Mouse (Mus musculus) heart, embryonic 13.5 days (tissue): Measurements from ENCODE around the gene Gm17428. TPM values are rescaled to one million over a fixed set of nuclear protein-coding genes. Genes with fewer than 3 reads are reported as not detected.

Experiments used
- ATAC-seq: fragments of 200-750 bp; cut with Nextera tagmentation; 2 replicates; pipeline ENCODE4 v1.8.0; 2017; ENCODE audit warnings: moderate TSS enrichment; ENCODE audit not compliant: insufficient number of reproducible peaks, low FRiP score, low TSS enrichment; ENCODE audit errors: extremely low read depth
- H3K27ac ChIP-seq: fragments of 300-500 bp; sonication (generic); replicated peaks from 2 replicates; pipeline ENCODE4 v1.5.1; 2015; ENCODE audit warnings: moderate library complexity, mild to moderate bottlenecking, inconsistent platforms
- H3K27me3 ChIP-seq: fragments of 300-500 bp; sonication (generic); replicated peaks from 2 replicates; pipeline ENCODE4 v1.6.1; 2015; ENCODE audit warnings: mild to moderate bottlenecking, inconsistent platforms
- H3K36me3 ChIP-seq: fragments of 300-500 bp; sonication (generic); 2 replicates; pipeline ENCODE4 v1.6.1; 2015; ENCODE audit warnings: mild to moderate bottlenecking, inconsistent platforms
- H3K4me1 ChIP-seq: fragments of 300-500 bp; sonication (generic); 2 replicates; pipeline ENCODE4 v1.6.1; 2015; ENCODE audit warnings: inconsistent platforms
- H3K4me2 ChIP-seq: fragments of 300-500 bp; sonication (generic); 2 replicates; pipeline ENCODE4 v1.6.1; 2015; ENCODE audit warnings: inconsistent platforms, mild to moderate bottlenecking, moderate library complexity
- H3K4me3 ChIP-seq: fragments of 300-500 bp; sonication (generic); 2 replicates; pipeline ENCODE4 v1.5.1; 2015; ENCODE audit warnings: moderate library complexity, mild to moderate bottlenecking, inconsistent platforms
- H3K9ac ChIP-seq: fragments of 300-500 bp; sonication (generic); 2 replicates; pipeline ENCODE4 v1.6.1; 2015; ENCODE audit warnings: inconsistent platforms, mild to moderate bottlenecking, moderate library complexity
- H3K9me3 ChIP-seq: fragments of 300-500 bp; sonication (generic); 2 replicates; pipeline ENCODE4 v1.6.1; 2016; ENCODE audit warnings: inconsistent platforms
- WGBS: fragments of 180-500 bp; shearing (Covaris S2); methylation state at CpG from one replicate; pipeline ENCODE4 v1.1.7; 2015; ENCODE audit warnings: mixed read lengths; 5-methylcytosine and 5-hydroxymethylcytosine counted together
- microRNA counts: library from miRNA; unstranded; fragments of <30 nt; microRNA quantifications from one replicate; lab custom pipeline; 2016
- microRNA-seq: library from miRNA; unstranded; fragments of <30 nt; microRNA quantifications from one replicate; pipeline ENCODE4, GENCODE M21; 2016
- polyA plus RNA-seq: library from polyadenylated mRNA; unstranded; fragments of >200 nt; fragmentation: Nextera tagmentation; extraction: Ambion mirVana; gene quantifications from 2 replicates; pipeline ENCODE4 v1.2.1, GENCODE M21; 2015

The Gm17428 gene
- polyA plus RNA-seq, 1 experiment from 2014 or later, result not detected

DNA sequence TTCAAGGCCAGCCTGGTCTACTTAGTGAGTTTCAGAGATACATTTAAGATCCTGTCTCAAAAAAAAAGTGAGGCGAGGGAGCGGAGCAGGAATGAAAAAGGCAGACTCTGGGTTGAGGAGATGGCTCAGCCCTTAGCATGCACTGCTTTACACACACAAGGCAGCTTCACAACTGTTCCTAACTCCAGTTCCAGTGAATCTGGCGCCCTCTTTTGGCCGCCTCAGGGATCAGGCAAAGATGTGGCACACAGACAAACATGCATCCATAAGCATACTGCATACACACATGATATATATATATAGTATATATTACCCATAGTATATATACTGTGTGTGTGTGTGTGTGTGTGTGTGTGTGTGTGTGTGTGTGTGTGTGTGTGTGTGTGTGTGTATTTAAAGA, 34.4 kb downstream of the Gm17428 start:
- no peak overlapping the region for H3K4me2 ChIP-seq
- WGBS, result 63% methylated on average over 4 of the region's 4 CpGs
- H3K36me3 ChIP-seq, result no peaks in the 10 kb centered on the region
- H3K9me3 ChIP-seq, result peaks cover 4% of the 10 kb centered on the region; the same call in 1 of the 2 replicates
- peaks cover 40% of the 10 kb centered on the region for H3K4me1 ChIP-seq
- no peak overlapping the region for H3K4me3 ChIP-seq
- H3K27ac ChIP-seq, result no peak overlapping the region
- no peak overlapping the region for H3K9ac ChIP-seq
- H3K27me3 ChIP-seq, result 0 out of 2 replicates have a peak, but pooled peaks cover 8% of the 10 kb centered on the region
- ATAC-seq, result no peak

DNA sequence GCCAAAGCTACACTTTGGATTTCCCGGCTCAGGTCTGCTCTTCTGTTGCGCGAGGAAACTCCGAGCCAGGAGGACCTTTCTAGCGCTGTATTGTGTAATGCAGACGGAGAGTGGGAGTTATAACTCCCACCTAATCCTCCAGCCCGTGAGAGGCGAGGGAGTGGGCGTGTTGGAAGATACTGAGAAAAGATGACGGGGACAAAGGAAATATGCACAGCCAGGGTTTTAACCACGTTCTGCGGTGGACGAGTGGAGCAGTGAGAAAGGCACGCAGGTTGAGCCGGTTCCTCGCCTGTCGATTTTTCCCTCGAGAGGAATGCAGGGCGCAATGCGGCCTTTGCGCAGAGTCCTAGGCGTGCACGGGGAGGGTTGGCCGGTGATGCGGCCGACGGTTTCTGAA, 37.9 kb downstream of the Gm17428 start:
- Histone ChIP-seq H3K4me2 (peak overlapping the region; percentile 81), H3K36me3 (peaks cover 26% of the 10 kb centered on the region), H3K4me1 (peaks cover 19% of the 10 kb centered on the region), H3K9me3 (peaks cover 4% of the 10 kb centered on the region; the same call in 1 of the 2 replicates), H3K4me3 (peak overlapping the region; percentile 78), H3K27me3 (no peaks in the 10 kb centered on the region), H3K27ac (peak overlapping the region; percentile 98), H3K9ac (peak overlapping the region; percentile 86)
- 0% methylated on average over 27 of the region's 27 CpGs for WGBS
- no peak; the same call in 1 of the 2 replicates for ATAC-seq

DNA sequence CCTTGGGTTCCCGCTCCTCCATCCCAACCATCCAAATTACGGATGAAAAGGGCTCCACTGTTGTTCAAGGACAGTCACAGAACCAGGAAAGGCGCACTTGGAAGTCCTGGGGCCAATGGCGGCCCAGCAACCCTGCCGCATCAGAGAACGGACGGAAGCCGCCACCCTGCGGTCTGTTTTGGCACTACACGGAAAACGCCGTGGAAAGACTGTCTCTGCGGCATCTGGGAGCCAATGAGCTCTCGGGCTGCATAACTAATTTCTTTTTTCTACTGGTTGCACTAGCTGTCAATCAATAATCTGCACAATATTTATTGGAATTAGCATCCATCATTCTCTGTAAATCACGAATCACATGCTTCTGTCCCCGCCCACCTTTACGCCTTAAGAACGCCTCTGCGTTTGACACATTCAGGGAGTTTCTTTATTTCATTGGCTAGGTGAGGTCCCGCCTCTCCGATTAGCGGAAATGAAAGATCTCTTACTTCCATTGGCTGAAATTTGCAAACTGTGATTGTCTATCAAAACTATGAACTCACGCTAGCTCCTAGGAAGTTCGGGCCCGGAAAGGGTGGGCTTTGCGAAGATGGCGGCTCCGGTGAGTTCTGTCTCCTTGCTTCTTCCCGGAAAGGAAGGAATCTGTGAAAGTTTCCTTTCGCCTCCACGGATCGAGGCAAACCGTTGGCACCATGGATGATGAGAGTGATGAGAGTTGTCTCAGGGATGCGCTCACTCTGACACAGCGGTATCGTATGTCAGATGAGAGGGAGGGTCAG, 38.4 kb downstream of the Gm17428 start, which contains the start of gene Ngdn:
Gene Ngdn (plus strand): TSS at position 464 of the 776 bp plus-strand sequence.
- Histone ChIP-seq H3K27ac (peak within 1 kb of the TSS; percentile 98), H3K4me2 (peak within 1 kb of the TSS; percentile 81), H3K4me3 (peak within 1 kb of the TSS; percentile 78), H3K27me3 (no peaks in the 10 kb centered on the region), H3K4me1 (peaks cover 13% of the 10 kb centered on the region), H3K9ac (peak within 1 kb of the TSS; percentile 89), H3K36me3 (peaks cover 28% of the 10 kb centered on the region), H3K9me3 (peaks cover 4% of the 10 kb centered on the region; the same call in 1 of the 2 replicates)
- peak; percentile 93 for ATAC-seq
- WGBS, result under 1% methylated on average over 36 of the region's 36 CpGs

DNA sequence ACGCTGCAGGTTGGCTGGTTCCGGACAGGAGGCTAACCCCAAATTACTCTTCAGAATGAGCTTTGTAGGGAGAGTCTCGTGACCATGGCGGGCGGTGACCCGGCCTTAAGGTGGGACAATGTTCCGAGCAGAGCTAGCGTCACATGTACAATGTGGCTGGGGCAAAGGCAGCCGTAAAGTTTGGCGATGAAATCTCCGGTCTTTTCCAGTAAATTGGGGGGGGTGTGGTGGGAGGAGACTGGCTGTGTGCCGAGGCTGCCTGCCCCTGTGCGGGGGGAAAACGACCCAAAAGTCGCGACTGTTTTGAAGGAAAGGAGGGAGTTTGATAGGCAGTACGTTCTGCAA, 39.0 kb downstream of the Gm17428 start:
- Histone ChIP-seq H3K36me3 (peaks cover 34% of the 10 kb centered on the region), H3K4me1 (peaks cover 12% of the 10 kb centered on the region), H3K27ac (peak overlapping the region; percentile 75), H3K4me2 (peak overlapping the region; percentile 78), H3K4me3 (peak overlapping the region; percentile 78), H3K9me3 (peaks cover 4% of the 10 kb centered on the region; the same call in 1 of the 2 replicates), H3K9ac (peak overlapping the region; percentile 89), H3K27me3 (no peaks in the 10 kb centered on the region)
- peak; percentile 23 for ATAC-seq
- whole genome bisulfite sequencing, result 0% methylated on average over 17 of the region's 17 CpGs

GRCm38 (mm10) chr14:55016876-55017275, 40.1 kb downstream of the Gm17428 start:
- Histone ChIP-seq H3K27me3 (no peaks in the 10 kb centered on the region), H3K36me3 (peaks cover 45% of the 10 kb centered on the region), H3K9ac (no peak overlapping the region), H3K4me1 (peaks cover 12% of the 10 kb centered on the region), H3K27ac (no peak overlapping the region), H3K9me3 (peaks cover 4% of the 10 kb centered on the region; the same call in 1 of the 2 replicates), H3K4me2 (no peak overlapping the region), H3K4me3 (no peak overlapping the region)
- ATAC-seq, result no peak
- 88% methylated on average over 16 of the region's 16 CpGs for WGBS

- whole genome bisulfite sequencing, result 87% methylated on average over 9 of the region's 9 CpGs
- ATAC-seq, result no peak
- Histone ChIP-seq H3K4me1 (peaks cover 4% of the 10 kb centered on the region; the same call in 1 of the 2 replicates), H3K36me3 (peaks cover 81% of the 10 kb centered on the region), H3K27ac (no peak overlapping the region), H3K4me3 (no peak overlapping the region), H3K9ac (no peak overlapping the region), H3K4me2 (no peak overlapping the region), H3K9me3 (no peaks in the 10 kb centered on the region), H3K27me3 (no peaks in the 10 kb centered on the region)
These were observed 43.7 kb downstream of the Gm17428 start for GRCm38 (mm10) chr14:55020394-55020793.

GRCm38 (mm10) chr14:55023011-55023410, 46.3 kb downstream of the Gm17428 start:
- no peak for ATAC-seq
- Histone ChIP-seq H3K4me2 (no peak overlapping the region), H3K9me3 (no peaks in the 10 kb centered on the region), H3K27me3 (no peaks in the 10 kb centered on the region), H3K9ac (no peak overlapping the region), H3K4me3 (no peak overlapping the region), H3K36me3 (peaks cover 67% of the 10 kb centered on the region), H3K4me1 (peaks cover 8% of the 10 kb centered on the region), H3K27ac (no peak overlapping the region)
- WGBS, result 87% methylated on average over 15 of the region's 15 CpGs

DNA sequence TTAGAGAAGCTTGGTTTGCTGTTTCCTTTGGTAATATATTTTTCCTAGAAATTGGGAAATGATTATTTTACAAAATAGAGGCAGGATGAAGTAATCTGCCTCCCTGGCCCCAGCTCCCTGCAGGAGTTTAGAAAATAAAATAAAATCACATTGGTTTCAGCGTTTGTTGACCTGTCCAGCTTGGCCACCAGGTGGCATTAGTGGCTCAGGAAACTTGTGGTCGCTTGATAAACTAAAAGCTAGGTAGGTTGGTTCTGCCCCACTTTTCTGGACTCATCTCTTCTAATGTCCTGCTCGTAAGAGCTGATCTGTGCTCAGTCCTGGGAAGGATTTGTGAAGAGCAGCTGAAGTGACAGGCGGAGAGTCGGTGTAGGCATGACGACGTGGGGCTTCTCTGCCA, 47.5 kb downstream of the Gm17428 start:
- H3K27me3 ChIP-seq, result no peaks in the 10 kb centered on the region
- 65% methylated on average over 7 of the region's 7 CpGs for WGBS
- H3K4me3 ChIP-seq, result no peak overlapping the region
- no peak overlapping the region for H3K4me2 ChIP-seq
- no peak for ATAC-seq
- peaks cover 59% of the 10 kb centered on the region for H3K36me3 ChIP-seq
- no peak overlapping the region for H3K9ac ChIP-seq
- H3K9me3 ChIP-seq, result no peaks in the 10 kb centered on the region
- peaks cover 8% of the 10 kb centered on the region for H3K4me1 ChIP-seq
- no peak overlapping the region for H3K27ac ChIP-seq

DNA sequence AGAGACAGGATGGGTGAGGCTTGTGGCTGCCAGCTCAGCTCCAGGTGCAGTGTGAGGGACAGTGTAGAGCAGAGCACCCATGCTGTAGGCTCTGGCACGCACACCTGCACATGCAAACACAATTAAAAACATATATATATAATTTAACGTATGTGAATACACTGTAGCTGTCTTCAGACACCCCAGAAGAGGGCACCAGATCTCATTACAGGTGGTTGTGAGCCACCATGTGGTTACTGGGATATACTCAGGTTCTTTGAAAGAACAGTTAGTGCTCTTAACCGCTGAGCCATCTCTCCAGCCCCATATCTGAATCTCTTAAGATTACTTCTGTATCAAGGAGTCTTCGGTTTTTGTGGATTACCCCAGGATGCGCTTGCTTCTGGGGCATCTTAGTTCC, 48.8 kb downstream of the Gm17428 start:
- no peaks in the 10 kb centered on the region for H3K9me3 ChIP-seq
- no peak for ATAC-seq
- no peak overlapping the region for H3K4me3 ChIP-seq
- H3K4me2 ChIP-seq, result no peak overlapping the region
- H3K27ac ChIP-seq, result no peak overlapping the region
- WGBS, result 77% methylated on average over 5 of the region's 5 CpGs
- H3K4me1 ChIP-seq, result peaks cover 8% of the 10 kb centered on the region
- peaks cover 51% of the 10 kb centered on the region for H3K36me3 ChIP-seq
- no peak overlapping the region for H3K9ac ChIP-seq
- H3K27me3 ChIP-seq, result no peaks in the 10 kb centered on the region

MicroRNAs encoded within 50 kb of the gene (microRNA counts, 519-probe panel; counts per million panel counts)
- microRNA mmu-miR-208a (lab: Ali Mortazavi, UCI) (7,310 counts per million, percentile 99 among the panel's probes with 10 or more counts), microRNA mmu-miR-208b (lab: Ali Mortazavi, UCI) (7,980 counts per million, percentile 100 among the panel's probes with 10 or more counts)

Small RNA genes within 50 kb of the gene (microRNA-seq; reads per million reads assigned to microRNA genes)
- gene Mir208a (8,839 reads per million, percentile 94 among the genes with 10 or more reads in this experiment), gene Mir208b (54,411 reads per million, percentile 99 among the genes with 10 or more reads in this experiment)

Other genes starting within 250 kb of the Gm17428 start
- gene Slc7a8, start 195.0 kb upstream of the Gm17428 start, polyA plus RNA-seq, result 3.4 and 4.0 TPM in 2 replicates
- gene Rnf212b, start 162.8 kb upstream of the Gm17428 start, polyA plus RNA-seq, result not detected in 2 replicates
- 5.3 and 8.0 TPM in 2 replicates for gene Homez, start 106.0 kb upstream of the Gm17428 start, polyA plus RNA-seq
- 1.1 and 1.7 TPM in 2 replicates for gene Ppp1r3e, start 99.4 kb upstream of the Gm17428 start, polyA plus RNA-seq
- gene Bcl2l2, start 93.6 kb upstream of the Gm17428 start, polyA plus RNA-seq, result 2.5 and 2.6 TPM in 2 replicates
- gene Gm20521, start 93.5 kb upstream of the Gm17428 start, polyA plus RNA-seq, result not detected in 2 replicates
- 72.3 and 74.0 TPM in 2 replicates for gene Pabpn1, start 84.4 kb upstream of the Gm17428 start, polyA plus RNA-seq
- 33.9 and 37.4 TPM in 2 replicates for gene Slc22a17, start 63.8 kb upstream of the Gm17428 start, polyA plus RNA-seq
- gene Efs, start 50.8 kb upstream of the Gm17428 start, polyA plus RNA-seq, result 13.3 and 13.9 TPM in 2 replicates
- gene Il25, start 44.2 kb upstream of the Gm17428 start, polyA plus RNA-seq, result not detected in 2 replicates
- gene Cmtm5, start 40.7 kb upstream of the Gm17428 start, polyA plus RNA-seq, result 0.49 and 0.98 TPM in 2 replicates
- gene Myh6, start 10.0 kb upstream of the Gm17428 start, polyA plus RNA-seq, result 1,796 and 1,858 TPM in 2 replicates
- gene Myh7, start 17.7 kb downstream of the Gm17428 start, polyA plus RNA-seq, result 3,662 and 3,747 TPM in 2 replicates
- 56.8 and 58.2 TPM in 2 replicates for gene Ngdn, start 38.5 kb downstream of the Gm17428 start, polyA plus RNA-seq
- 3.0 and 3.2 TPM in 2 replicates for gene Zfhx2, start 115.4 kb downstream of the Gm17428 start, polyA plus RNA-seq
- gene Thtpa, start 117.9 kb downstream of the Gm17428 start, polyA plus RNA-seq, result 13.8 and 15.9 TPM in 2 replicates
- gene Ap1g2, start 129.7 kb downstream of the Gm17428 start, polyA plus RNA-seq, result 7.4 and 7.9 TPM in 2 replicates
- 0.31 and 0.32 TPM in 2 replicates for gene Jph4, start 140.0 kb downstream of the Gm17428 start, polyA plus RNA-seq
- not detected in 2 replicates for gene Dhrs2, start 245.1 kb downstream of the Gm17428 start, polyA plus RNA-seq